Mouse (Mus musculus) embryo, embryonic 11.5 days (tissue): ENCODE measurements around the gene Zfp821.

Source experiments
- DNase-seq: peaks from one replicate; pipeline ENCODE4 v3.0.0-alpha.2; 2012; ENCODE audit warnings: low read depth, low spot score

Gene Zfp821

GRCm38 (mm10) chr8:109705320-109706075 lies at the start of gene Zfp821:
Gene Zfp821, plus strand, starts transcription at chr8:109705546.
- peak; percentile 91 for DNase-seq

GRCm38 (mm10) chr8:109656860-109657259 lies 48.5 kb upstream of the Zfp821 start:
- no peak for DNase-seq

GRCm38 (mm10) chr8:109662328-109662727 lies 43.0 kb upstream of the Zfp821 start:
- DNase-seq, result no peak

GRCm38 (mm10) chr8:109666616-109667015 lies 38.7 kb upstream of the Zfp821 start:
- DNase-seq, result no peak

- DNase-seq, result no peak
Measured at GRCm38 (mm10) chr8:109672656-109673055, 32.7 kb upstream of the Zfp821 start.

- no peak for DNase-seq
Measured at GRCm38 (mm10) chr8:109673596-109673995, 31.8 kb upstream of the Zfp821 start.

- DNase-seq, result no peak
Measured at GRCm38 (mm10) chr8:109675896-109676643, 29.3 kb upstream of the Zfp821 start.

GRCm38 (mm10) chr8:109681535-109681934 lies 23.8 kb upstream of the Zfp821 start:
- DNase-seq, result no peak

- DNase-seq, result no peak
Measured at GRCm38 (mm10) chr8:109682120-109682519, 23.2 kb upstream of the Zfp821 start.

GRCm38 (mm10) chr8:109687248-109687647 lies 18.1 kb upstream of the Zfp821 start:
- no peak for DNase-seq

GRCm38 (mm10) chr8:109691769-109692168 lies 13.6 kb upstream of the Zfp821 start:
- peak; percentile 14 for DNase-seq

- no peak for DNase-seq
Measured at GRCm38 (mm10) chr8:109692443-109693145, 12.8 kb upstream of the Zfp821 start.

GRCm38 (mm10) chr8:109693146-109693900 lies 12.0 kb upstream of the Zfp821 start, which contains the start of gene Ist1:
Gene Ist1, minus strand, starts transcription at chr8:109693260.
- DNase-seq, result peak; percentile 100

- DNase-seq, result no peak
Measured at GRCm38 (mm10) chr8:109694154-109694553, 11.2 kb upstream of the Zfp821 start.

- no peak for DNase-seq
Measured at GRCm38 (mm10) chr8:109697754-109698153, 7.6 kb upstream of the Zfp821 start.

GRCm38 (mm10) chr8:109698477-109698876 lies 6.9 kb upstream of the Zfp821 start:
- no peak for DNase-seq

- no peak for DNase-seq
Measured at GRCm38 (mm10) chr8:109704565-109705319, 604 bp upstream of the Zfp821 start.

- DNase-seq, result peak; percentile 13
Measured at GRCm38 (mm10) chr8:109706076-109706873, 929 bp downstream of the Zfp821 start.

- peak; percentile 48 for DNase-seq
Measured at GRCm38 (mm10) chr8:109706874-109707237, 1.5 kb downstream of the Zfp821 start.

GRCm38 (mm10) chr8:109707921-109708320 lies 2.6 kb downstream of the Zfp821 start:
- DNase-seq, result no peak
